Mouse (Mus musculus) hematopoietic stem cell, adult 5-6 weeks (primary cell): ENCODE measurements at regions not wholly inside any gene's neighbourhood (a gene's known extent, or its start where the extent isn't known, plus 50 kb on each side); places are given as distances from the start of the nearest gene placed in this dataset.

Experiments used
- ATAC-seq, 2 experiments: fragments of 125-278 bp in 1 of 2; replicated peaks in 1 of 2; 2 replicates each; pipeline ENCODE4 v1.8.0; 2016 to 2017; ENCODE audit warnings: inconsistent platforms in 2 of 2, mild to moderate bottlenecking in 2 of 2, moderate number of reproducible peaks in 2 of 2, low read depth in 1 of 2, moderate TSS enrichment in 1 of 2; ENCODE audit not compliant: low FRiP score in 2 of 2, poor library complexity in 2 of 2, severe bottlenecking in 2 of 2, insufficient read depth in 1 of 2, low TSS enrichment in 1 of 2

DNA sequence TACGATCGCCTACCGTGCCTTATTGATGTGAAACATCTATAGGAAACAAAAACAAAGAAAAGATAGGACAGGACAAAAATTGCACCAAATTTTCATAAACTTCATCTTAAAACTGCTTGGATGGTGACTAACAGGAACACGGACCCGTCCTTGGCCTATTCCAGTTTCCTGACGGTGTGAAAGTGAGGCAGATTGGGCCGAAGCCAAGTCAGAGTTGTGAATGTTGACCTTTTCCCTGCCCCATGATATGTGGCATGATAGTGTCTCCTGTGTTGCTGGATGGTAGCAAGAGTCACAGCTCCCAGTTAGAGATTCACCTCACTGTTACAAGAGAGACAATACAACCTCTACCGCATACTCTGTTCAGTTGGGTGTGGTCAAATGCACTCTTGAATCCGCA lies 195.8 kb downstream of the Pik3r1 start:
- no peak for ATAC-seq

DNA sequence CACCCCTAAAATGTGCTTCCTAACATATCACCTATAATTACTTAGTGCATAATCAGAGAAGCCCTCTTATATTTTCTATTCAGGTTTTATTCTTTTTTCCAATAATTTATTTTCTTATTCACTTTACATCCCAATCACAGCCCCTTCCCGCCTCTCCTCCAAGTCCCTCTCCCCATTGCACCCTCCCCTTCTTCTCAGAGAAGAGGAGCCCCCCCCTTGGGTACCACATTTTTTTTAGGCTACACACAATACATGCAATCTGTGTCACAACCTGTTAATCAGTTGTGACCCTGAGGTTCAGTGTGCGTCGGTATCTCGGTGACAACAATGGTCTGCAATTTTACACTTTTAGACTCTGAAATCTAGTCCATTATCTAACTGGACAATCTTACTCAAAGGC lies 198.0 kb downstream of the Pik3r1 start:
- ATAC-seq: no peak

DNA sequence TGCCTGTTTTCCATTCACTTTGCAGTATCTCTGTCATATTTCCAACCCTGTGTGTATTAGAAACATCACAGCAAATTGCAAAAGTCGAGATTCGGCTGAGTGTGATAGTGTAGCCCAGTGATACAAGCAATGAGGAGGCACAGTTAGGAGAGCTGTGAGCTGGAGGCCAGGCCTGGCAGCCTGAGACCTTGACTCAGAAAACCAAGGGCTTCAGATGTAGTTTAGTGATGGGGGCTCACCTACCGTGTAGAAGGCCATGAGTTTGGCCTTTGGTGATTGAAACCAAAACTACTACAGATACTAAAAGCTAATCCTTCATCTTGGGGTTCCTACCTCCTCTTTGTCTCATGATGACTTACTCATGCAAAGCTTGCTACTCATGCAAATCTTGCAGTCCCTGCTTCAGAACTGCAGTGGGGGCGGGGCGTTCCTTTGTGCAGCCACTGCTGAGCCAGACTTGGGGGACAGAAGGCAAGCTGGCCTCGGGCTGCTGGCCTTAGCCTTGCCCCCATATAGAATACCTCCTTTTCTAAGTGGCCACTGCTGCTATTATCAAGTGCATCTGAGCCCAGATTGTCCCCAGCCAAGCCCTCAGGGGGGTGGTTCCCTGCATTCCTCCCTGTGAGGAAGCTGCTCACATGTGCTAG lies 198.9 kb downstream of the Pik3r1 start:
- no peak for ATAC-seq

DNA sequence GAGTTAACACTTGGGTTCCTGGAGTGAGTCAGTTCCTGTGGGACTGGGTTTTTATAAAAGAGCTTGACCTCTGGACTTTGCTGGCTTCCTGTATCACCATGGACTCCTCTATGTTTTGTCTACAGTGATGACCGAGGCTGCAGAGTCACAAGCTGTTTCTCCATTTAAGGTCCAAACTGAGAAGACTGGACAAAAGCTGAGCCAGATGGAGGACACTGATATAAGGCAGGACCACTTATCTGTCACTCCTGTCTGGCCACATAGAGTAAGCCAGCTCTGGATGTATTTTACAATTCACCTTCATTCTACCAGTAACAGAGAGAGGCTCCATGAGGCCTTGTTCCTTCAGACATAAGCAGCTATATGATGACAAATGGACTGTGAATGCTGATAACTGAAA lies 202.7 kb downstream of the Pik3r1 start:
- ATAC-seq: no peak

DNA sequence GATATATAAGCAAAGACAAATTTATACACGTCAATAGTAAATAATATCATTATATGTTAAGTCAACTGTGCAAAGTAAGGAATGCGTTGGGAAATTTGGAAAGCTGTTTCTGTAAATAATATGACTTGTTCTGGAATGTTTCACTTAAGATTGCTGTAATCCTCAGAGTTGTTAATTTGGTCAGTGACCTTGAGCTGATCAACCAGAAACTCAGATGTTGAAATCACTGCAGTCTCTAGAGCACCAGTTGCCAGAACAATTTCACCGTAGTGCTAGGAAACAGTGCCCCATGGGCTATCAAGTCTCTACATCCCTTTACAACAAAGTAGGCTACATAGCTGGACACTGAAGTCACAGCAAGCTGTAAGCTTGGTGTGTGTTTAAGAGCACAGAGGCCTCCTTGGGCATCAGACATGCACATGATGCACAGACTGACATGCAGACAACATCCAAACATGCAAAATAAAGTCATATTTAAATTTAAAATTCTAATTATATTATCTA lies 212.6 kb downstream of the Pik3r1 start:
- ATAC-seq: no peak

DNA sequence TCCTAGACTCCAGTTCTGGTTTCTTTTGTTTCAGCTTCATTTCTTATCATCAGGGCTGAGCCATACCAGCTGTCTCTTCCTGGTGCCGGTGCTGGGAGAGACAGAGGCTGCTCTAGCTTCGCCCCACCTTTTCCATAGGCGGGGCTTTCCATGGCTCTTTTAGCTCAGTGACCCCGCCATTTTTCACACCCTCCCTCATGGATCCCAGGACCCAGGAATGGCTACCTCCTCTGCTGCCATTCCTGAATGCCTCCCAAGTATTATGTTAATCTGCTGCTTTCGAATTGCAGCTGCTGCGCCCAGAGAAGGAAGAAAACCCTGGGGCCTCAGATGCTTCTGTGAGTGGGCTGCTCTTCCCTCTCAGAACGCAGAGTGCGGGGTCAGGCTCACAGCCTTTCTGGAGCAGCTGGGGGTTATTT lies 214.9 kb downstream of the Pik3r1 start:
- no peak for ATAC-seq

DNA sequence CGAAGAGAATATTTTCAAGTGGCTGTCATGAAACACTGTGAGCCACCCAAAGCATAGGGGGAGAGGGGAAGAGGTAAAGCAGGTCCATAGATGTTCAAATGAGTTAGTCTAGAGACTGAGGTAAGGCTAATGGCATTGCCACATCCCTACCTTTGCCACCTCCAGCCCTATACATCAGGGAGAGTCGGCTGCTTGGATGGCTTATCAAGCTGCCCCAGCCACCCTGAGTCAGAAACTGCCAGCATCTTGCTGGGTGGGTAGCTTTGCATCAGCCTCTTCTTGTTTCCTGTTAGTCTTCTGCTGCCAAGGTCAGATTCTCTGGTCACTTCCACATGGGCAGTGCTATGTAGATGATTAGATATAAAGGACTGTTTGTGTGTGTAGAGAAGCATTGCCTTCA lies 215.6 kb downstream of the Pik3r1 start:
- ATAC-seq: no peak

DNA sequence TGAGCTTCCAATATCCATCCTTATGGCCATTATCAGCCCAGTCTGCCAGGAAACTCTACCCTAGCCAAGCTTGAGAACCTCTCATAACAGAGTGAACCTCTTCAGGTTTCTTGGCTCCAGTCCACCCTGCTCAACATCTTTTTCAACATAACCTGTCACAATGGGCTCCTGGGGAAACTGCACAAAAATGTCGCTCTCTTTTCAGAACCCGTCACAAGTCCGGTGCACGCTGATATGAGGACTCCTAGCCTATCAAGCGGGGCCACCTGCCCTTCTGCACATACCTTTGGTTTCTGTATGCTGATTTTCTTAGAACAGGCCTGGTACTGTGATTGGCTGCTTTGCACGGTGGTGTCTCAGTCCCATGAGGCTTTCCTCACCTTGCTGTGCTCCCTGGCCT lies 216.9 kb downstream of the Pik3r1 start:
- ATAC-seq: no peak; a peak in 1 of 4 replicates

DNA sequence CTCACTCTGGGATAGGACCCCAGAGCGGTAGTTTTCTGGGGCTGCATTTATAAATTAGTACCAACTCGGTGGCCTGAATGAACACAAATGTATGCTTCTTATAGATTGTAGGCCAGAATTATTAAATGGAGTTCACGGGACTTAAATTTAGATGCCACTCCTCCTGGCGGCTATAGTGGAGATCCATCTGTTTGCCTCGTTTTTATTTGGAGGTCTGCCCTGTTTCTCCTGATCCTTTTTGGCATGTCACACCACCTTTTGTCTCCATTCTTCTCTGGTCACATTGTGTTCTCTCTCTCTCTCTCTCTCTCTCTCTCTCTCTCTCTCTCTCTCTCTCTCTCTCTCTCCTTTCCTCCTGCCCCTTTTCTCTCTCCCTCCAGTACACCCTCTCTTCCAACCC lies 217.5 kb downstream of the Pik3r1 start:
- no peak for ATAC-seq

DNA sequence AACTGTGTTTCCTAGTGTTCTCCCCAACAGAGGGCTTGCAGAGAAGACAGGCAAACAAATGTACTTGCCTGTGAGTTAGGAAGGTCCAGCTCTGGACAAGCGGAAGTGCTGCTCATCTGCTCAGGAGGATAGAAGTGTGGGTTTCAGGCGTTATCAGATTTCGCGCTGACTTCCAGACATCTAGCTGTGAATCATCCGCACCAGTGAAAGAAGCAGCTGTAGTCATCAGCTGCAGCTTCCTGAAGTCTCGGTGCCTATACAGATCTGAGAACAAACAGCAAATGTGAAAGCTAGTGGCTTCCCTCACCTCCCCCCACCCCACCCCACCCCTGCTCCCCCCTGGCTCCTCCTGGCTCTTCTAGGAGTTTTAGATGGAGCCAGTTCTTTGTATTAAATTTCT lies 220.1 kb downstream of the Pik3r1 start:
- no peak for ATAC-seq

DNA sequence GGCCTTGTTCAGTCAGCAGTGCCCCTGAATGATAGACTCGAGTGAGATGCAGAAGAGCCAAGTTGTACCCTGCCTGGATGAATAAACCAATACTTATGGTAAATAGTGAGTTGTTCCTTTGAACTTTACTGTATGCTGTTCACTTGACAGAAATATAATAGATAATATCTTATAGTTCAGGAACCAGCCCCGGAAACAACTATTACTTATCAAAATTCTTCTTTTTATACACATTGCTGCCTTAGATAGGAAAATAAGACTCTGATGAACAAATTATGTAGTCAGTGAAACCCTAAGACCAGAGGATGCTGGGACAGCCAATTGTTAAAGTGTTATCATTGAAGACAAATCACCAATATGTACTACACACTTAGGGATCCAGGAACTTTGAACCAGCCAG lies 220.7 kb downstream of the Pik3r1 start:
- no peak for ATAC-seq

DNA sequence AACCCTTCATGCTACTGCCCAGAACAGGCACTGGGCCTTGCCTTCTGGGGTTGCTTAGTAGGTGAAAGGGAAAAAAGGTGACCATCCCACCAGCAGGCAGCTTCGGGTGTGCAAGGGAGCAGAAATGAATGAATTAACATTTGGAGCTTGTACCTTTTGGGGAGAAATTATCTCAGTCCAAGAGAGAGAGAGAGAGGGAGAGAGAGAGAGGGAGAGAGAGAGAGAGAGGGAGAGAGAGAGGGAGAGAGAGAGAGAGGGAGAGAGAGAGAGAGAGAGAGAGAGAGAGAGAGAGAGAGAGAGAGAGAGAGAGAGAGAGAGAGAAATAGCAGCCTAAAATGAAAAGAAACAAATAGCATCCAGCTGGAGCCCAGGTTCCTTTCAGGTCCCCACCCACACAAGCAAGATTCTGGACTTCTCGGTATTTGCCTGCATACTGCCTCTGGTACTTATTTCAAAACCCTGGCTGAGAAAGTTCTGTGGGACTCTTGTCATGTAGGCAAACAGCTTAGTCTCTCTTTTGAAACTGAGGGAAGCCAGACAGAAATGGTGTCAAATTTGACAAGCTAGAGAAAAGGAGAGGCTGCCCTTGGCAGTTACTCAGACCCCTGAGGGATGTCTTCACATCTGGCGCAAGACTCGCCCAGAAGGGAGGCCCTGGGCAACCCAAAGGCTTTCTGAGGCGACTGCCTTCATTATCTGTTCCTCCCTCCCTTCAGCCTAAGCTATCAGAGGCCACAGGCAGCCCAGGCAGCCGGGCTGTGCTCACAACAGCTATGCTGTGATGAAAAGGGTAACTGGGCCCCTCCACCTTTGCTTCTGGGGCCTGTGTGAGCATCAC lies 222.5 kb downstream of the Pik3r1 start:
- ATAC-seq: peak; percentile 28 to 68; a peak in 1 of 4 replicates

DNA sequence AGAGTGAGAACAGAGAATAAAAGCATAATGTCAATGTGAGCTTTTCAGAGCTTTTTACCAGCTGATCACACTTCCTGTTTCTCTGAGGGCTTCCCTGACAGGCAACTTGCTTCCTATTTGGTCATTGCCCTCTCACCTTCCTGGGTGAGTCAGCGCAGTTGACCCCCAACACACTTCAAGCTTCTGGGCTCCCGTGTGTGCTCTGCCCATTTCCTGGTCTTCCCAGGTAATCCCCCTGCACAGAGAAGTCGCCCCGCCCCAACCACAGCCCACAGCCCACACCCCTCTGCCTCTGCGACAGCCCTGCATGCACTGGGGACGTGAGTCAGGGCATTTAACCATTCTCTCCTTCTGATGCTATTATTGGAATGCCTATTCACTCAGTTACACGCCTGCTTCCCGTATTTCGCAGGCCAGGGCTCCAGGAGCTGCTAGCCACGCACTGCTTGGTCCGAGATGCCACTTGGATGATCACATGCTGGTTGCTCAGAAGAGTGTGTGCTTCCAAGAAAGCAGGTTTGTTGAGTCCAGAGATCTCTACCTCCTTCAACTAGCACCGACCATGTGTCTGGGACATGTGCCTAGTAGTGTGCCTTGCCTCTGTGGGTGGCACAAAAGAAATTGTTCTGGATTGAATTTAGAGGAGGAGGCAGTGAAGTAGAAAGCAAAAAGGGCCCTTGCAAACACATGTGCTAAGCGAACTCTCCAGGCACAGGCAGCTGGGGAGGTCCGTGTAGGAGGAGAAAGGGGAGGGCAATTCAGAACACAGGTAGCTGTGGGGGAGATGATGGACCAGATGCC lies 227.4 kb downstream of the Pik3r1 start:
- peak; percentile 88 for ATAC-seq

DNA sequence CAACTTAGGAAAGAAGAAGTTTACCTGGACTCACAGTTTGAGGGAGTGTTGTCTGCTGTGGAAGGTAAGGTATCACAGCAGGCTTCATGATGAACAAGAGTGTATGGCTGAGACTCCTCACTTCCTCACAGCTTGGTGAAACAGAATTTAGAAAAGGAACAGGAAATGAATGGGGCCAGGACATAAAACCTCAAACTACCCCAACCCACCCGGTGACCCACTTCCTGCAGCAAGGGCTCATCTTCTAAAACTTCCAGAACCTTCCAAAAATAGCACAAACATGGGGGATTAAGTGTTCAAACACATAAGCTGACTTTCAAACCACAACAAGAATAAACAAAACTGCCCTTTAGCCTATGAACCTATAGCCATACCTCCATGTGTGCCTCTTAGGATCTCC lies 229.9 kb downstream of the Pik3r1 start:
- ATAC-seq: 0 out of 4 replicates have a peak, but pooled peaks of 1 of the 2 experiments have one; percentile 7

DNA sequence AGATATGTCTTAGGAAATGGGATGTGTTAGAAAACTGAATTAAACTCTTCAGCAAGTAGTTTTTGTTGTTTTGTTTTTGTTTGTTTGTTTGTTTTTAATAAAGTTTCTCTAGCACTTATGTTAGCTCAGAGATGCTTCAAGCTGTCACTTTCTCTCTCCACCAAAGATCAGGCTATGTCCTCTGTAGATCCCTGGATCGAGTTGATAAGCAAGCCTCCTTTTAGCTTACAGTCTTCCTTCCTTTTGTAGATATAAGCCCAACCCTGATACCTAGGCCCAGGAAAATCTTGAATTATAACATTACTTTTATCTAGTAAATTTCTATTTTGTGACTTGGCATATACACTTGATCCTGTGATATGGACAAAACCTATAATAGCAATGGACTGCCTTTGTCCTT lies 232.0 kb downstream of the Pik3r1 start:
- no peak for ATAC-seq

DNA sequence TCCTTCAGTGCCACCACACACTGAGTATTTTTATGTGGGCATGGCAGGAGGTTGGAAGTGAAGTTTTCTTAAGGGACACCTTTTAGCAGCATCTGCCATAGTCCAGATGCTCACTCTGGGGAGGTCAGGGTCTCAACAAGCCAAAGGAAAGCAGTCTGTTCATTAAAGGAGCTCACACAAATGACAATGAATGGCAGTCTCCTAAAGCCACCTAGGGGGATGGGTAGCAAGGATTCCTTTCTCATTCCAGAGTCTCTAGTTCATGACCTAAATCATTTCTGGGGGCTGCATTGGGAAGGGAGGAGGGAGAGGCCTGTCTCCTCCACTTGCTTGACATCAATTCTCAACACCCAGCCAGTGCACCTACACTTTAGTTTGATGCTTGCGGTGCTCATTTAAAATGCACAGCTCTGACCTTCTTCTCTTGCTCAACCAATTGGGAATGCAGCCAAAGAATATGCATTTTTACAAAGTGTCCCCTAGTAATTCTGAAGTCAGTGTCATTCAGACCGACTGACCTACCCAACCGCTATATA lies 232.6 kb downstream of the Pik3r1 start:
- ATAC-seq: no peak

DNA sequence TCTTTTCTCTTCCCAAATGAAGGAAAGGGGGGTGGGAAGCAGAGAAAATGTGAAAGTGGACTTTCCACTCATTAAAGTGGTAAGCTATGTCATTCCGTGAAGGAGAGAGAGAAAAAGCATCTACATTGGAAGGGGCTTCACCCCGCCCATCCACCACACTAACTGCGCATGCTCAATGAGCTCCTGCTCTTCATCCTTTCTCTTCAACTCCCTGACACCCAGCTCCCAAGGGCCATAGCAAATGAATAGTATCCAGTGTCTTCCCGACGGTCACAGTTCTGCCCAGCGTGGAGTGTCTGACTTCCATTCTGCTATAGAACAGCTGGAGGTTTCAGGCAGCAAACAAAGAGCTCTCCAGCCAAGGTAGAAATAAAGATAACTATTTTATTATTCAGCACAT lies 233.5 kb downstream of the Pik3r1 start:
- ATAC-seq: no peak

DNA sequence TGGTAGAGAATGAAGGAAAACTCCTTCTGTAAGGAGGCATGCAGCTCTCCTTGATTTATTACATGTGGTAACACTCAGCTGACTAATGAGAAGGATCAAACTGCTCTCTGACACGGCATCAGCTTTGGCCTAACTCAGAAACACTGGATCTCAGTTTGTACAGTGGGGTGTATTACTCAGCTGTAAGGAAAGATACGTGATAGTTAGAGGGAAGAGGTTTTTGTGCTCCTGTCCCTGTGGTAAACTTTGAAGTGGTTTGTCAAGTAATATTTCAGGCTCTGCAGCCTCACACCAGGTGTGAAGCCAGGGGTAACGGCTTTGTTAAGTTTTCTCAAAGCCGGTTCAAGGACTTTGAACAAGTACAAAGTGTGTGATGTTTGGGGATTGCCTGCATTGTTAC lies 235.1 kb downstream of the Pik3r1 start:
- ATAC-seq: peak; percentile 29 to 62; a peak in 1 of 4 replicates
